Comparison of ENCODE assay signal across 8 mouse cellular contexts in genomic region chr16:78265151-78265590, GRCm38 (mm10). TPM values are rescaled to one million over a fixed set of nuclear protein-coding genes. Genes with fewer than 3 reads are reported as not detected.
A peak's percentile ranks its signal among the peaks of the same experiment; 100 is the strongest.
DNase-seq lines count a peak whose midpoint lies in the region; ATAC-seq and TF ChIP-seq lines count a peak whose summit lies in the region.

No protein-coding gene starts in this region.

- ATAC-seq in CD4-positive, CD25-positive, alpha-beta regulatory T cell, adult 4 months, result peak; percentile 89
- ATAC-seq in heart, postnatal 0 days (ENCODE audit: insufficient read depth, low read depth), result peak; percentile 85
- ATAC-seq in liver, embryonic 15.5 days (ENCODE audit: insufficient read depth), result no peak

- H3K9ac ChIP-seq in heart, postnatal 0 days (replicated peaks; ENCODE audit: low read depth, low read length), result peak overlapping the region; percentile 62
- H3K9ac ChIP-seq in liver, embryonic 15.5 days, result no peak overlapping the region

- no peaks in the 10 kb centered on the region for H3K36me3 ChIP-seq in heart, postnatal 0 days (replicated peaks; ENCODE audit: control insufficient read depth, insufficient read depth, low read length)
- H3K36me3 ChIP-seq in liver, embryonic 15.5 days (replicated peaks), result no peaks in the 10 kb centered on the region

- TF ChIP-seq EP300 in heart, postnatal 0 days (IDR thresholded peaks at IDR 0.05; ENCODE audit: low read depth), result 0 out of 2 replicates have a peak, but pooled peaks have one; percentile 58

- TF ChIP-seq POLR2A in embryonic fibroblast, embryonic 13.5 days (IDR thresholded peaks at IDR 0.05; ENCODE audit: low read depth, low read length), result no peak; the same call in 1 of the 2 replicates

- peaks cover 2% of the 10 kb centered on the region for H3K4me1 ChIP-seq in embryonic fibroblast, embryonic 13.5 days (ENCODE audit: control insufficient read depth, insufficient read depth, low read length)
- H3K4me1 ChIP-seq in heart, postnatal 0 days (ENCODE audit: control insufficient read depth, insufficient read depth), result peaks cover 4% of the 10 kb centered on the region; the same call in 1 of the 2 replicates
- peaks cover 17% of the 10 kb centered on the region; the same call in 1 of the 2 replicates for H3K4me1 ChIP-seq in liver, embryonic 15.5 days (replicated peaks)

- H3K4me2 ChIP-seq in heart, postnatal 0 days (ENCODE audit: low read depth, low read length), result peak overlapping the region; percentile 70
- peak overlapping the region; percentile 49 for H3K4me2 ChIP-seq in liver, embryonic 15.5 days

- no peaks in the 10 kb centered on the region for H3K9me3 ChIP-seq in heart, postnatal 0 days (replicated peaks; ENCODE audit: control insufficient read depth, low read length)
- H3K9me3 ChIP-seq in liver, embryonic 15.5 days (replicated peaks), result no peaks in the 10 kb centered on the region

- DNase-seq in adrenal gland, postnatal 10 days, result peak; percentile 64
- DNase-seq in heart, postnatal 0 days (ENCODE audit: low spot score), result peak; percentile 89
- DNase-seq in kidney, postnatal 14 days, result peak; percentile 78
- DNase-seq in natural killer cell, adult 2 months (ENCODE audit: low spot score in 2 of 2), result peak; percentile 33 to 47
- DNase-seq in thymus, postnatal 36 days, result peak; percentile 18 to 29

- no peak for TF ChIP-seq CTCF in embryonic fibroblast, embryonic 13.5 days (IDR thresholded peaks at IDR 0.05; ENCODE audit: borderline replicate concordance, insufficient read depth, low read length)
- TF ChIP-seq CTCF in heart, postnatal 0 days (IDR thresholded peaks at IDR 0.05; ENCODE audit: low read depth), result no peak

- no peak overlapping the region for H3K27ac ChIP-seq in embryonic fibroblast, embryonic 13.5 days (ENCODE audit: insufficient read depth, low read length)
- H3K27ac ChIP-seq in heart, postnatal 0 days (ENCODE audit: low read depth), result peak overlapping the region; percentile 93
- peak overlapping the region; percentile 39; the same call in 1 of the 2 replicates for H3K27ac ChIP-seq in liver, embryonic 15.5 days (replicated peaks)

- H3K27me3 ChIP-seq in heart, postnatal 0 days (ENCODE audit: control insufficient read depth, insufficient read depth, low read length), result no peaks in the 10 kb centered on the region
- no peaks in the 10 kb centered on the region for H3K27me3 ChIP-seq in liver, embryonic 15.5 days

- 0% methylated on average over 7 of the region's 7 CpGs for WGBS in heart, postnatal 0 days
- under 1% methylated on average over 7 of the region's 7 CpGs for WGBS in liver, embryonic 15.5 days (ENCODE audit: insufficient replicate concordance)

- H3K4me3 ChIP-seq in embryonic fibroblast, embryonic 13.5 days (ENCODE audit: insufficient read depth, low read length), result 0 out of 2 replicates have a peak overlapping the region, but pooled peaks have one; percentile 3
- peak overlapping the region; percentile 51 for H3K4me3 ChIP-seq in heart, postnatal 0 days (ENCODE audit: low read depth, low read length)
- H3K4me3 ChIP-seq in liver, embryonic 15.5 days (replicated peaks), result peak overlapping the region; percentile 40

RNA-seq across cellular contexts. Expression of gene Cxadr, which starts 36.1 kb away (rescaled TPM):
- 1 to 10 TPM in 1 of 2 experiments, under 1 TPM in 1; 0.98 to 1.6 TPM for polyA plus RNA-seq in CD4-positive, CD25-positive, alpha-beta regulatory T cell, adult 4 months (2017; shearing (Covaris generic))
- 10 to 100 TPM; 21.0 to 24.7 TPM for total RNA-seq in adrenal gland, postnatal 10 days (2021)
- 6.8 and 14.2 TPM in 2 replicates for polyA plus RNA-seq in embryonic fibroblast, embryonic 13.5 days (2011; ENCODE audit: insufficient read length, low read depth, missing spikeins)
- total RNA-seq in heart, postnatal 0 days (2014; rRNA removed; ENCODE audit: low replicate concordance), result 37.1 and 79.9 TPM in 2 replicates
- 22.6 and 23.3 TPM in 2 replicates for polyA plus RNA-seq in heart, postnatal 0 days (2015; fragmentation: Nextera tagmentation; extraction: Ambion mirVana)
- polyA plus RNA-seq in liver, embryonic 15.5 days (2015; fragmentation: Nextera tagmentation; extraction: Ambion mirVana), result 17.4 and 18.0 TPM in 2 replicates

Comparison
In these comparisons a context has a peak if more than half of its experiments do, and no peak if none do; other contexts are left out.
1. DNase-seq: peak in every context shown above with its lines; median percentile 89 in heart, postnatal 0 days; 78 in kidney, postnatal 14 days; 64 in adrenal gland, postnatal 10 days; 40 in natural killer cell, adult 2 months; 24 in thymus, postnatal 36 days.